Mouse (Mus musculus): ENCODE results near the gene Agbl5.

GRCm38 (mm10) chr5:30868981-30869380, 19.5 kb upstream of the Agbl5 start:
- TF ChIP-seq CTCF (IDR thresholded peaks at IDR 0.05; ENCODE audit: low read depth) (no peak), EP300 (optimal IDR thresholded peaks at IDR 0.05) (no peak)
